Mouse (Mus musculus) hindbrain, postnatal 0 days (tissue): Measurements from ENCODE around the gene Cfap44. TPM values are rescaled to one million over a fixed set of nuclear protein-coding genes. Genes with fewer than 3 reads are reported as not detected.

Experiments used
- ATAC-seq: fragments of 200-750 bp; cut with Nextera tagmentation; 2 replicates; pipeline ENCODE4 v1.8.0; 2017; ENCODE audit warnings: mild to moderate bottlenecking, moderate TSS enrichment, moderate library complexity
- DNase-seq: peaks from one replicate; pipeline ENCODE4 v3.0.0-alpha.2; 2015; ENCODE audit warnings: low spot score
- H3K27ac ChIP-seq: fragments of 300-500 bp; sonication (generic); 2 replicates; pipeline ENCODE4 v1.5.1; 2014; ENCODE audit warnings: mild to moderate bottlenecking
- H3K27me3 ChIP-seq: fragments of 300-500 bp; sonication (generic); 2 replicates; pipeline ENCODE4 v1.6.1; 2014; ENCODE audit warnings: low read length, mixed read lengths; ENCODE audit not compliant: insufficient read depth
- H3K36me3 ChIP-seq: fragments of 300-500 bp; sonication (generic); 2 replicates; pipeline ENCODE4 v1.6.1; 2014; ENCODE audit warnings: low read length, mixed read lengths; ENCODE audit not compliant: insufficient read depth
- H3K4me1 ChIP-seq: fragments of 300-500 bp; sonication (generic); 2 replicates; pipeline ENCODE4 v1.6.1; 2014; ENCODE audit warnings: antibody characterized with exemption, low read length, mixed read lengths; ENCODE audit not compliant: insufficient read depth
- H3K4me2 ChIP-seq: fragments of 300-500 bp; sonication (generic); 2 replicates; pipeline ENCODE4 v1.6.1; 2014; ENCODE audit warnings: low read depth, mild to moderate bottlenecking, low read length, moderate library complexity, mixed read lengths
- H3K4me3 ChIP-seq: fragments of 300-500 bp; sonication (generic); 2 replicates; pipeline ENCODE4 v1.5.1; 2014; ENCODE audit warnings: low read length
- H3K9ac ChIP-seq: fragments of 300-500 bp; sonication (generic); replicated peaks from 2 replicates; pipeline ENCODE4 v1.6.1; 2014; ENCODE audit warnings: mild to moderate bottlenecking, low read length, moderate library complexity, mixed read lengths
- H3K9me3 ChIP-seq: fragments of 300-500 bp; sonication (generic); 2 replicates; pipeline ENCODE4 v1.6.1; 2016; ENCODE audit warnings: low read length, mixed read lengths
- CTCF ChIP-seq: IDR thresholded peaks from 2 replicates; pipeline ENCODE4 v1.5.1; 2016; ENCODE audit warnings: antibody characterized with exemption, control low read depth, low read depth
- WGBS: fragments of 180-500 bp; shearing (Covaris S2); extraction: QIAGEN DNeasy Blood & Tissue Kit; methylation state at CpG from one replicate; pipeline ENCODE4 v1.1.7; 2014; 5-methylcytosine and 5-hydroxymethylcytosine counted together
- polyA plus RNA-seq: library from polyadenylated mRNA; unstranded; fragments of >200 nt; fragmentation: Nextera tagmentation; extraction: Ambion mirVana; gene quantifications from 2 replicates; pipeline ENCODE4 v1.2.1, GENCODE M21; 2015
- total RNA-seq: library from RNA; depleted of rRNA; stranded (reverse); fragments of >200 nt; gene quantifications from 2 replicates; pipeline ENCODE4 v1.2.3, GENCODE M21; 2014

Cfap44 gene
- total and polyA plus RNA-seq, 2 experiments from 2014 or later = 3.4 to 5.3 TPM

DNA sequence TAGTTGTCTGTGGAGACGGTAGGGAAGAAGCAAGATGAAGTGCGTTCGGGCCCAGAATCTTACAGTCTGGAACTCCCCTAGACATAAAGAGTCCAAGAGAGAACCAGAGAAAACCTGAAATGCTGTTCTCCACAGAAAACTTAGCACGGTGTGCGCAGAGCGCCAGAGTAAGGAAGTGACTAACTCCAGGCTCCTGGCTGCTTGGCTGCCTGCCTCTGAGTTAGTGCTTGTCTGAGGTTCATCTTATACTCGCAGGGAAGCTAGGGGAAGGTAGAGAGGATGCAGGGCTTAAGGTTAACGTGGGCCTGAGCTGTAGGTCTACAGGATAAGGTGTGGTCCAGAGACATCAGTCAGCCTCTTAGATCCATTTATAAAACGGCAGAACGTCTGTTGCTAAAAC is 107.2 kb downstream of the Cfap44 start:
- Histone ChIP-seq H3K9ac (no peak overlapping the region), H3K4me3 (no peak overlapping the region), H3K27ac (peak overlapping the region; percentile 36; the same call in 1 of the 2 replicates), H3K27me3 (no peaks in the 10 kb centered on the region), H3K9me3 (no peaks in the 10 kb centered on the region), H3K4me1 (no peaks in the 10 kb centered on the region), H3K4me2 (no peak overlapping the region), H3K36me3 (peaks cover 31% of the 10 kb centered on the region; the same call in 1 of the 2 replicates)
- WGBS = 82% methylated on average over 10 of the region's 10 CpGs
- ATAC-seq = no peak
- no peak for DNase-seq
- no peak for TF ChIP-seq CTCF

DNA sequence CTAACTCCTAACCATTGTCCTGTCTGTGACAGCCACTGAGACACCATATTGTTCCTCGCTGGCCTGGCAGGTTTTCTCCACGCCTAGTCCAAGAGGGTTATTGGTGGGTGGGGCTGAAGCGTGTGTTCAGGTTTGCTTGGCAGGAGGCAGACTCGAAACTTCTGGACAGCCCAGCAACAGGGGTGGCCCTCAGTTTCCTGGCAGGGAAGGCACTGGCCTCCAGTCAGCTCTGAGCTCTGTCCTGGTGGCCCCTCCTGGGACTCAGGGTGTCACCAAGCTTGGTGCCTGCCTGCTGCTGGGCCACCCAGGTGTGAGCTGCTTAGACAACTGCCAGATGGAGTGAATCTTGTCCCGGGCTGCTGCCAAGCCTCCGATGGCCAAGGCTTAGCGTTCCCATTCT is 107.7 kb downstream of the Cfap44 start:
- peak overlapping the region; percentile 36; the same call in 1 of the 2 replicates for H3K27ac ChIP-seq
- 45% methylated on average over 7 of the region's 7 CpGs for WGBS
- peak; percentile 16; the same call in 1 of the 2 replicates for ATAC-seq
- H3K27me3 ChIP-seq = no peaks in the 10 kb centered on the region
- H3K4me2 ChIP-seq = no peak overlapping the region
- no peak overlapping the region for H3K4me3 ChIP-seq
- no peaks in the 10 kb centered on the region for H3K9me3 ChIP-seq
- H3K9ac ChIP-seq = no peak overlapping the region
- peaks cover 30% of the 10 kb centered on the region; the same call in 1 of the 2 replicates for H3K36me3 ChIP-seq
- DNase-seq = peak; percentile 54
- TF ChIP-seq CTCF = no peak
- H3K4me1 ChIP-seq = peaks cover 2% of the 10 kb centered on the region; the same call in 1 of the 2 replicates

DNA sequence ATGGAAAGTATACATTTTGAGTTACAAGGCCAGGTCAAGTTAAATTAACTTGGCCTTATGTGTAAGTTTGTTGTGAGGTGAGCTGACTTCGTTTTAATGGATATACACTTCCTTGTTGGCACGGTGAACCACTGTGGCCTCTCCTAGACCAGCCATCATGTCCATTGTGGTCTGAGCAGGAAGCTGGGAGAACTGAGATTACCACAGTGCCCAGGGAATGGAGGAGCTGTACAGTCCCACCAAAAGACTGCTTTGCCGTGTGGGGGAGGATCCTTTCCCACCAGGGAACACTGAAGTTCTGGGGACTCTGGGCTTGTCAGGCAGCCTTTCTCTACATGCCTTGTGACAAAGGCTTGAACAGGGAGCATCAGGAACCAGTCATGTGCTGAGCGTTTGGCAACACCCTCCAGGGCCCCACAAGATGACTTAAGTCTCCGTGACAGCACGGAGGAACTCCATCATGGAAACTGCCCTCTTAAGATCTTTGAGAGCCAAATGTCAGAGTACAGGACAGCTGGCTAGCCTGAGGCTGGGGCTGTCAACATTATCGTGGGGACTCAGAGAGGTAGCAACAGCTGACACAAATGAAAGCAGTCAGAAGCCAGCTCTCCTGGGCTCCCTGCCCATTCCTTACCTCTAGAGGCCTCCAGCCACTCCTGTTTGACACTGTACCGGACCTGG is 108.4 kb downstream of the Cfap44 start:
- peaks cover 24% of the 10 kb centered on the region; the same call in 1 of the 2 replicates for H3K36me3 ChIP-seq
- H3K9me3 ChIP-seq = no peaks in the 10 kb centered on the region
- H3K4me1 ChIP-seq = peaks cover 6% of the 10 kb centered on the region; the same call in 1 of the 2 replicates
- H3K4me3 ChIP-seq = no peak overlapping the region
- H3K27ac ChIP-seq = peak overlapping the region; percentile 49; the same call in 1 of the 2 replicates
- peak; percentile 84 for ATAC-seq
- no peak overlapping the region for H3K4me2 ChIP-seq
- H3K9ac ChIP-seq = no peak overlapping the region
- WGBS = 39% methylated on average over 8 of the region's 8 CpGs
- peak; percentile 79 for DNase-seq
- H3K27me3 ChIP-seq = no peaks in the 10 kb centered on the region
- no peak for TF ChIP-seq CTCF

DNA sequence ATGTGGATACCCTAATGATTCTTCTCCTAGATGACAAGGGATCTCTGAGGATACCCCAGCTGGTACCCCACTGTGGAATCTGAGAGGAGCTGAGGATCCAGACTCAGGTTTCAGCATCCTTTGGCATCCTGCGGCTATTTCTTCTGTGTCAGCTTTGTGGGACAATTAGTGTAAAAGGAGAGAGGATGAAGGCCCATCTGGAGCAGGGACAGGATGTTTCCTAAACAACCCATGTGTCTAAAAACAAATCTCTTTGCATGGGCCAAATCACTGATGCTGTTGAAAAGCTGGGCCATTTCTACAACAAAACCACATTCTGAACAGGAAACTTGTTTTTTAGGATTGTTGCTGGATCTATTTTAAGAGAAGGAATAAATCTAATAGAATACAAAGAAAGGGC is 110.6 kb downstream of the Cfap44 start:
- Histone ChIP-seq H3K27me3 (no peaks in the 10 kb centered on the region), H3K4me2 (no peak overlapping the region)
- WGBS = 80% methylated on average over 1 of the region's 1 CpGs

DNA sequence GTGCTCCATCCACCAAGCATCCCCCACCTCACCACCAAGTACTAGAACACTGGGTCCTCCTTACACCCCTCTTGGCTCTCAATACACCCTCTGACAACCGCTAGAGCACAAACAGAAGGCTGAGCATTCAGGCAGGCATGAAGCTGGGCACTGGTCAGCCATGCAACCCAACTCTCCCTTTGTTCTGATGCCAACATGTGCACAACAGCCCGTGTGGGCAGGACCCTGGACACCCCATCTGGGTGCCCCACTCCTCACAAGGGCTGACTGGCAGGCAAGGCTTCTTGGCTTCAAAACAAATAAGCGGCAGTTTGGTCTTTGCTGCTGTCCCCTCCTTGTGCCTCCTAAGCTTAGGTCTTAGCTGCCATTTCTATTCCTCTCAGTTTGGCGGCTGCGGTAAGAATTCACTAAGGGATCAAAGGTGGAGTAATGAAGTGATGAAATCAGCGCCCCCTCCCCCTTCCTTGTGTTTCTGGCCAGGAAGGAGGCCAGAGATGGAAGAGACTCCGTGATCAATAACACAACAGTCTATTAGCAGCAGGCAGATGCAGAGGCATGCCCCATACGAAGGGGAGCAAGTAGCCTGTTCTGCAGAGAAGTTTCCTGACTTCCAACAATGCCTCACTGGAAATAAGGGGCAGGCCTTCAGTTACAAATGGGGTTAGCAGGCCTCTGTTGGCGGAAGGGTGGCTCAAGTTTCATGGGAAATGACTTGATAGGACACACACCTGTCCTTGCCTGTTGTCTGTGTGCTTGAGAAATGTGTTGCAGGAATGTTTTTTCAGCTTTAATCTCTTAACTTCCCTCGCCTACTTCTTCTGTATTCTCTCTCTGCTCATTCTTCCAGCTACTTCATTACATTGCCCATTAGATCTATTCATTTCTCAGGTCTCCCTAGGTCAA is 112.7 kb downstream of the Cfap44 start:
- DNase-seq = peak; percentile 88
- 43% methylated on average over 10 of the region's 10 CpGs for WGBS
- H3K27ac ChIP-seq = peak overlapping the region; percentile 67

More for the DNA sequence above, 110.6 kb downstream of the Cfap44 start:
- H3K27ac ChIP-seq = no peak overlapping the region
- no peak overlapping the region for H3K4me3 ChIP-seq
- no peak for TF ChIP-seq CTCF
- H3K9ac ChIP-seq = no peak overlapping the region
- H3K36me3 ChIP-seq = 0 out of 2 replicates have a peak, but pooled peaks cover 8% of the 10 kb centered on the region
- H3K4me1 ChIP-seq = peaks cover 14% of the 10 kb centered on the region
- no peaks in the 10 kb centered on the region for H3K9me3 ChIP-seq
- ATAC-seq (no peak), DNase-seq (no peak)

DNA sequence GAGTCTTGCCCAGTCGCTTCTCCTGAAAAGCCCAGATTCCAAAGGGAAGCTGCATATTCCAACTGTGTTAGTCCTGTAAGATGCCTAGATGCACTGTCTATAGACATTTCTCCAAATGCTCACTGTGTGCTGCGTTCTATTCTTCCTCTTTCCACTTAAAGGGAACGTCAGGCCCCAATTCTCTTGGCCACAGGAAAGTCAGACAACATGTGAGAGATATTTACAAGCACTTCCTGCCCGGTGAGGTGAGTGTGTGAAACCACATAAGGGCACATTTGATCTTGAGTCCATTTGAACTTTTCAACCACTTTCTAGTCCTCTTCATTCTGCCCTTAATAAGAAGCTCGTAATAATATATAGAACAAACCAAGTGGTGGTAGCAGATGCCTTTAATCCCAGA is 113.4 kb downstream of the Cfap44 start:
- DNase-seq (no peak), ATAC-seq (no peak)
- Histone ChIP-seq H3K36me3 (no peaks in the 10 kb centered on the region; the same call in 1 of the 2 replicates), H3K27ac (peak overlapping the region; percentile 67), H3K9me3 (no peaks in the 10 kb centered on the region), H3K4me2 (no peak overlapping the region), H3K9ac (no peak overlapping the region), H3K4me3 (no peak overlapping the region), H3K4me1 (peaks cover 14% of the 10 kb centered on the region), H3K27me3 (no peaks in the 10 kb centered on the region)
- WGBS = 78% methylated on average over 5 of the region's 5 CpGs
- TF ChIP-seq CTCF = no peak

More for the DNA sequence above, 112.7 kb downstream of the Cfap44 start:
- peak; percentile 88 for ATAC-seq
- Histone ChIP-seq H3K4me2 (no peak overlapping the region), H3K27me3 (no peaks in the 10 kb centered on the region), H3K4me3 (no peak overlapping the region), H3K9me3 (no peaks in the 10 kb centered on the region), H3K4me1 (peaks cover 14% of the 10 kb centered on the region), H3K9ac (no peak overlapping the region), H3K36me3 (no peaks in the 10 kb centered on the region)
- 0 out of 2 replicates have a peak, but pooled peaks have one; percentile 17 for TF ChIP-seq CTCF
